Mouse (Mus musculus) left cerebral cortex, postnatal 14 days (tissue): ENCODE results near the gene Phf2. TPM values are rescaled to one million over a fixed set of nuclear protein-coding genes. Genes with fewer than 3 reads are reported as not detected.

ENCODE experiments used
- DNase-seq, 2 experiments: peaks; one replicate each; pipeline ENCODE4 v3.0.0; 2021 to 2022; ENCODE audit warnings: low spot score in 2 of 2, mixed read lengths in 1 of 2
- intact Hi-C: fragments of 180-260 bp; cut with DNase I; formaldehyde crosslinking; loops from one replicate; pipeline ENCODE4 v1.15.1; 2025
- total RNA-seq, 2 experiments: library from RNA; stranded (reverse); gene quantifications; 2 replicates each; pipeline ENCODE4 v1.2.3; 2021

The Phf2 gene
- total RNA-seq, 2 experiments from 2014 or later: 28.1 to 28.6 TPM

- no peak for DNase-seq
- intact Hi-C loops: no loop called here
These were observed 92.8 kb downstream of the Phf2 start for GRCm38 (mm10) chr13:48778138-48778537.

- intact Hi-C loops: no loop called here
These were observed 96.4 kb downstream of the Phf2 start for GRCm38 (mm10) chr13:48774506-48774905.

GRCm38 (mm10) chr13:48768109-48768508 is 102.8 kb downstream of the Phf2 start:
- peak; percentile 7 to 12 for DNase-seq
- intact Hi-C loops: no loop called here

More at GRCm38 (mm10) chr13:48774506-48774905, 96.4 kb downstream of the Phf2 start:
- DNase-seq: no peak

- no peak for DNase-seq
- intact Hi-C loops: no loop called here
These were observed 107.1 kb downstream of the Phf2 start for GRCm38 (mm10) chr13:48763701-48764245.

- DNase-seq: no peak
- intact Hi-C loops: no loop called here
These were observed 110.0 kb downstream of the Phf2 start for GRCm38 (mm10) chr13:48760855-48761436.

- intact Hi-C loops: no loop called here
- DNase-seq: no peak
These were observed 114.2 kb downstream of the Phf2 start for GRCm38 (mm10) chr13:48756769-48757168.

Other genes with a start within 250 kb of the Phf2 start
- gene Ptpdc1, start 245.5 kb downstream of the Phf2 start, total RNA-seq: 10 to 100 TPM; 22.7 to 25.5 TPM
- not detected for gene Barx1, start 208.1 kb downstream of the Phf2 start, total RNA-seq
- 100 to 1,000 TPM; 127 to 130 TPM for gene Fam120a, start 96.9 kb upstream of the Phf2 start, total RNA-seq